Mouse (Mus musculus) lung, embryonic 16.5 days (tissue): ENCODE measurements around the gene Gm17332. TPM values are rescaled to one million over a fixed set of nuclear protein-coding genes. Genes with fewer than 3 reads are reported as not detected.

Experiments
- ATAC-seq: fragments of 200-750 bp; cut with Nextera tagmentation; 2 replicates; pipeline ENCODE4 v1.8.0; 2017; ENCODE audit warnings: low read depth, mild to moderate bottlenecking, moderate library complexity
- H3K27ac ChIP-seq: fragments of 300-500 bp; sonication (generic); 2 replicates; pipeline ENCODE4 v1.5.1; 2014; ENCODE audit warnings: mild to moderate bottlenecking, control low read depth, low read length
- H3K27me3 ChIP-seq: fragments of 300-500 bp; sonication (generic); 2 replicates; pipeline ENCODE4 v1.6.1; 2014; ENCODE audit warnings: low read depth, low read length, mixed read lengths; ENCODE audit not compliant: control insufficient read depth, insufficient read depth
- H3K36me3 ChIP-seq: fragments of 300-500 bp; sonication (generic); 2 replicates; pipeline ENCODE4 v1.6.1; 2014; ENCODE audit warnings: low read length; ENCODE audit not compliant: control insufficient read depth, insufficient read depth
- H3K4me1 ChIP-seq: fragments of 300-500 bp; sonication (generic); replicated peaks from 2 replicates; pipeline ENCODE4 v1.6.1; 2014; ENCODE audit warnings: low read length, mixed read lengths; ENCODE audit not compliant: control insufficient read depth, insufficient read depth
- H3K4me2 ChIP-seq: fragments of 300-500 bp; sonication (generic); 2 replicates; pipeline ENCODE4 v1.6.1; 2014; ENCODE audit warnings: low read depth, low read length, control low read depth
- H3K4me3 ChIP-seq: fragments of 300-500 bp; sonication (generic); 2 replicates; pipeline ENCODE4 v1.5.1; 2014; ENCODE audit warnings: mild to moderate bottlenecking, low read length, control low read depth
- H3K9ac ChIP-seq: fragments of 300-500 bp; sonication (generic); 2 replicates; pipeline ENCODE4 v1.6.1; 2014; ENCODE audit warnings: low read length, control low read depth
- H3K9me3 ChIP-seq: fragments of 300-500 bp; sonication (generic); 2 replicates; pipeline ENCODE4 v1.6.1; 2016; ENCODE audit warnings: low read length; ENCODE audit not compliant: control insufficient read depth
- WGBS: fragments of 180-500 bp; shearing (Covaris S2); extraction: QIAGEN DNeasy Blood & Tissue Kit; methylation state at CpG from one replicate; pipeline ENCODE4 v1.1.7; 2014; 5-methylcytosine and 5-hydroxymethylcytosine counted together
- polyA plus RNA-seq: library from polyadenylated mRNA; unstranded; fragments of >200 nt; fragmentation: Nextera tagmentation; extraction: Ambion mirVana; gene quantifications from 2 replicates; pipeline ENCODE4 v1.2.1, GENCODE M21; 2015

Gm17332 gene
- not detected in 2 replicates for polyA plus RNA-seq

DNA sequence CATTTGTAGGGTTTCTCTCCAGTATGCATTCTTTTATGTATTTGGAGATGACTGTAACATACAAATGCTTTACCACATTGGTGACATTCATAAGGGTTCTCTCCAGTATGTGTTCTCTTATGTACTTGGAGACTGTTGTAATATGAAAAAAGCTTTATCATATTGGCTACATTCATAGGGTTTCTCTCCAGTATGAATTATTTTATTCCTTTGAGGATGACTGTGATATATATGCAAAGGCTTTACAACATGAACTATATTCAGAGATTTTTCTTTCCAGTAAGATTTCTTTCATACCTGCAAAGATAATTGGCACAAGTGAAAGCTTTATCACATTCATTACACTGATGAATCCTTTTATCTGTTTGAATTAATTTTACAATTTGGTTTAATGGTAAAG is at the start of gene Gm17332:
TSS of gene Gm17332 (minus strand) at position 101 of the 400 bp plus-strand sequence.
- Histone ChIP-seq H3K27me3 (no peaks in the 10 kb centered on the region), H3K4me1 (no peaks in the 10 kb centered on the region), H3K4me3 (no peak within 1 kb of the TSS), H3K36me3 (no peaks in the 10 kb centered on the region), H3K9me3 (no peaks in the 10 kb centered on the region), H3K27ac (no peak within 1 kb of the TSS), H3K4me2 (no peak within 1 kb of the TSS), H3K9ac (no peak within 1 kb of the TSS)
- no peak for ATAC-seq

DNA sequence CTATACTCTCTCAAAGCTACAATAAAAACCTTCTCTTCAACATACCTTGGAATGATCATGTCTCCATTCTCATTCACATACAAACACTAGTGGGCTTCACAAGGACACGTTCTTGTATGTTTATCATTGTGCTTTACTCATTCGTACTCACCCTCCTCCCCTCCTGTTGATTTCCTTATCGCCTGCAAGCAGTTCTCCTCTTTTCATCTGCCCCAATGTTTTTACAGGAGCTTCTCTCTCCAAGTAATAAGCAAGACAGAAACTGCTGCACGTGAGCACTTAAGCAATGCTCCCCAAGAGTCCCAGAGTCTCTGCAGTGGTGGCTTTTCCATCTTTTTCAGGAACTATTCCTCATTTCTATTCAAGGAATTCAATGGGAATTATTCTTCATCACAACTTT is 47.7 kb upstream of the Gm17332 start:
- Histone ChIP-seq H3K4me1 (peaks cover 4% of the 10 kb centered on the region; the same call in 1 of the 2 replicates), H3K27me3 (no peaks in the 10 kb centered on the region), H3K9ac (no peak overlapping the region), H3K36me3 (no peaks in the 10 kb centered on the region), H3K4me2 (no peak overlapping the region), H3K27ac (no peak overlapping the region), H3K9me3 (no peaks in the 10 kb centered on the region), H3K4me3 (no peak overlapping the region)
- ATAC-seq, result no peak
- WGBS, result 40% methylated on average over 4 of the region's 4 CpGs

DNA sequence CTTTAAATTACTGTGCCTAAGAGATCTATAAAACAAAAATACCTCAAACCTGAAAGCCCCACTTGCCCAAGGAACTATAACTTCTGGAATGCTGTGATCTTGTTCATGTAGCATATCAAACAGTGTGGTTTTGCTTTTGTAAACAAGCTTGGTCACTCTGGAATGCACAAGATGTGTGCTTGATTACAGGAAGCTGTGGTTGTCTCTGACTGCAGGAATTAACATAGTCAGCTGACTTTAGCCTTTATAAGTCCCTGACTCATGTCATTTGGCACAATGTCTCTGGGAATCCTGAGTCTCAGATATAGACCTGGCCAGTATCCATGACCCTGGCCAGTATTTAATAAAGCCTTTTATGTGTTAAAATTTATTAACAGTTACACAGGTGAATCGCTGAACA is 43.1 kb upstream of the Gm17332 start:
- Histone ChIP-seq H3K4me2 (no peak overlapping the region), H3K9ac (no peak overlapping the region), H3K4me3 (no peak overlapping the region), H3K4me1 (peaks cover 4% of the 10 kb centered on the region; the same call in 1 of the 2 replicates), H3K9me3 (no peaks in the 10 kb centered on the region), H3K27ac (no peak overlapping the region), H3K27me3 (no peaks in the 10 kb centered on the region), H3K36me3 (no peaks in the 10 kb centered on the region)
- ATAC-seq, result peak; percentile 65
- 75% methylated on average over 1 of the region's 1 CpGs for WGBS

DNA sequence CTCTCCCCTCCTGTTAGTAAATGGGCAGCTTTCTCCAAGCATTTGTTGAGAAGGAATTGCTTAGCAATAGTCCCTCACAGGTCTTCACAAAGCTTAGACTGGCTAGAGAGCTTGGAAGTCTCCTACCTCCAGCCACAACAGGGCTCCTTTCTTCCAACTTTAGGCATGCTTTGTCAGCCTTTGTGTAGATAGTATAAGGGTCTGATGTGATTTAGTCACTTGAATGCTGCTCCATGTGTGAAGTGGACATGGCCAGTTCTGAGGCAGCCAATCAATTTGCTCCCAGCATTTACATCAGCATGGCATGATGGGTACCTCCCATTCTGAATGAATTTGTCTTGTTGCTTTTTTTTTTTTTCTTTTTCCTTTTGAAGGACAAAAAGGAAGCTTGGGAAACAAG is 35.7 kb upstream of the Gm17332 start:
- no peak for ATAC-seq
- no peak overlapping the region for H3K4me2 ChIP-seq
- no peaks in the 10 kb centered on the region for H3K9me3 ChIP-seq
- no peaks in the 10 kb centered on the region for H3K4me1 ChIP-seq
- H3K27ac ChIP-seq, result no peak overlapping the region
- H3K9ac ChIP-seq, result no peak overlapping the region
- H3K27me3 ChIP-seq, result no peaks in the 10 kb centered on the region
- no peaks in the 10 kb centered on the region for H3K36me3 ChIP-seq
- no peak overlapping the region for H3K4me3 ChIP-seq

DNA sequence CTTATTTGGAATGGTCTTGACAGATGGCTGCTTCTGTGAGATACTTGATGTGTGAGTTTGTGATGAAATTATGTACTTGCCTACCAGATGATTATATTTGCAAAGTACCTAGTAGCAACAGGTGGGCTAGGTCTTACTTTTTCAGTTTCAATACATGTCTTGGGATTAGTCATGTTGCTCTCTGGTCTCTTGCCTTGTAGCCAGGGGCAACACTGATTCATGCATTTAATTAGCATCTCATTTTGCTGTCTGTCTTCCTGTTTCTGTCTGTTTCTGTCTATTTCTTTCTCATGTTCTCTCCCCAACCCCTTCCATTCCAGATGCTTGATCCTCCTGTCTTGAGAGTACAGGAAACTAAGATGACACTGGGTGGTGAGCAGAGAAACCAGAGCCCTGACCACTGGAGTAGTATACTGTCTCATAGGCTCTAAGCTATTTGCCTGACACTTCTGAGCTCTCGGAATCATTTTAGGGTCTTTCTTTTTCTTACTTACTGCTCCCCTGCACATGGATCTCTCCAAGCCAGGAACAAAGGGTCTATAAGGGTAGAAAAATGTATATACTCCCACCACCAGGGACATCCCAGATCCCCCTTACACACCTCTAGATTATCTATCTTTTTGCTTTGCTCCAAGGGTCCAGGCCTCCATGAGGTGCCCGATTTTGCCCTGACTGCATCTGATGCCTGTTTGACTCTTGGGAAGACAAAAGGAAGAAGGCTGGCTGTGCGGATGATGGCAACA is 13.5 kb upstream of the Gm17332 start:
- WGBS, result 74% methylated on average over 3 of the region's 3 CpGs
- Histone ChIP-seq H3K27me3 (no peaks in the 10 kb centered on the region), H3K9ac (no peak overlapping the region), H3K9me3 (no peaks in the 10 kb centered on the region), H3K36me3 (no peaks in the 10 kb centered on the region), H3K4me3 (no peak overlapping the region), H3K4me2 (no peak overlapping the region), H3K4me1 (no peaks in the 10 kb centered on the region), H3K27ac (no peak overlapping the region)
- ATAC-seq, result no peak

DNA sequence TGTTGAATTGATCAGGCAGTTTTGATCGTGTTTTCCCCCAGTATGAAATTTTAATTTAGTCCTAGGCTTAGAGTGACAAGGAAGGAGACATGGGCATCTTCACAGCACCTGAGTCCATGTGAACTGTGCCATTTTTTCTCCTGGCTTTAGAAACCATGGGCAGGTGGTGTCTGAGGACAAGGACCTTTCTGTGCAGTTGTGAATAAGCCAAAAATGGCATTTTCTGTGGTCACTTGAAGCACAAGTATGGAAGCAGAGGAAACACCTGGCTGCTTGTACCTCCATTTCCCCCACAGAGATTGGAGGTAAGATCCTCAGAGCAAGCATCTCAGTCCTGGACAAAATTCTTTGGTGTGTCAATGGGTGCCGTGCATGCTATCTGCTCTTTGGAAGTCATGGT is 12.5 kb upstream of the Gm17332 start:
- Histone ChIP-seq H3K27ac (no peak overlapping the region), H3K27me3 (no peaks in the 10 kb centered on the region), H3K9me3 (no peaks in the 10 kb centered on the region), H3K4me1 (no peaks in the 10 kb centered on the region), H3K4me3 (no peak overlapping the region), H3K9ac (no peak overlapping the region), H3K36me3 (no peaks in the 10 kb centered on the region), H3K4me2 (no peak overlapping the region)
- WGBS, result 78% methylated on average over 2 of the region's 2 CpGs
- ATAC-seq, result no peak

DNA sequence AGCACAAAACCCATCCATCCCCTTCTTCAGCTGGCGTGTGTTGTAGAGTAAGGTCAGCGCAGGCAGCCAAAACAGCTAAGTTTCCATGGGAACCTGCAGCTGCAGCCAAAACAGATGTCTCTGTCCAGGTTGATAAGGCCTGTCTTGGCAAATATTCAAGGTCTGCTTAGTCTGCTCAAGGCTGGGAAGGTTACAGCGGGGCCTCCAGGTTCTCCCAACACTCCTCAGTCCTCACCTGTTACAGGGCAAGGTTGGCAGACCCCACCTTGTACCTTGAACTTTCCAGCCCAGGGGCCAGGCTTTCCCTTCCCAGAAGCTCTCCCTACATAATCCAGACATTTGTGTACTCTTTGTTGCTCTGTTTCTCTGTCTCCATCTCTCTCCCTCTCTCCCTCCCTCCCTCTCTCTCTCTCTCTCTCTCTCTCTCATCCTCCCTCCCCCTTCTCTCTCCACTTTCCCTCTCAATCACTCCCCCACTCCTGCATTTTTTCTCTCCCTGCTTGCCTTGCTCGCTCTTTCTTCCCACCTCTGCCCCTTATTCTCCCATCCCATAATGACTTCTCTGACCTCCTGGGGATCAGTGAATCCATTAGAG is 12.1 kb downstream of the Gm17332 start:
- no peak overlapping the region for H3K27ac ChIP-seq
- 3% methylated on average over 4 of the region's 4 CpGs for WGBS

DNA sequence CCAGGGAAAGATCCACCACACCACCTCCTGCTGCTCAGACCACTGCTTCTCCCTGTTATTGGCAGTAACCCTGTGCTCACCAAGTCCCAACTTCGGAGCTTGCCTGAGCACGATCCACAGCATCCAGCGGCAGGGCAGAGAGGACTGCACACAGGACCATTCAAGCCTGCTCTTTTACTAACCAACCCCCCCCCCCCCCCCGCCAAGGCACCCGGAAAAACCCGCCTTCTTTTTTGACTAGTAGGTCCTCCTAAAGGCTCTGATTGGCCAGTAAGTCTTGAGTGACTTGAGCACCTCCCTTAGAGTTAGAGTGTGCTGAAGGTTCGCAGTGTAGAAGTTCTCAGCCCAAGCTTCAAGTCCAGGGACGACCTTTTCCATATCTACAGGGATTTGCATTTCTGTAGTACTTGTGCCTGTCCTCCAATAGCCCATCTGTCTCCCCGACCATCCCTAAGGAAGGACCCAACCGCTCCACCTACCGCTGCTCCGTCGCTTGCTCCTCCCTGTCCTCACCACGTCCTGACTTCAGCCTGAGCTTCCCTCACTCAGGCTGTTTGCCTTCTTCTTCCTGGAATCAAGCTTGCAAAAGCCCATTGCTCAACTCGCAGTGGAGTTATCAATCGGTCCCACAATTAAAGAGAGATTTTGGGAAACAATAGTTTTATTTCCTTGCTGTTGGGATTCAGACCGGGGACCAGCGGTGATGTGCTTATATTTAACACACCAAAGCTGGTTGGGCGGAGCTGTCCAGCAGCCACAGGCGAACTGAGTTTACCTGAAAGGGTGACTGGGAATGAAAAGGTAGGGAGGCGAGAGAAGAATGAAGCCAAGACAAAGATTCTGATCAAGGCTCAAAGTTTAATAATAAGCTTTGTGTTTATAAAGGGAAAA is 12.9 kb downstream of the Gm17332 start:
- Histone ChIP-seq H3K9ac (no peak overlapping the region), H3K27ac (no peak overlapping the region), H3K4me2 (peak overlapping the region; percentile 65), H3K36me3 (no peaks in the 10 kb centered on the region), H3K4me3 (peak overlapping the region; percentile 40), H3K9me3 (no peaks in the 10 kb centered on the region), H3K4me1 (peaks cover 4% of the 10 kb centered on the region), H3K27me3 (no peaks in the 10 kb centered on the region)
- WGBS, result 5% methylated on average over 21 of the region's 21 CpGs
- peak; percentile 76 for ATAC-seq

More for the DNA sequence above, 12.1 kb downstream of the Gm17332 start:
- H3K27me3 ChIP-seq, result no peaks in the 10 kb centered on the region
- peaks cover 4% of the 10 kb centered on the region for H3K4me1 ChIP-seq
- H3K4me3 ChIP-seq, result no peak overlapping the region; the same call in 1 of the 2 replicates
- no peaks in the 10 kb centered on the region for H3K9me3 ChIP-seq
- H3K9ac ChIP-seq, result no peak overlapping the region
- H3K4me2 ChIP-seq, result peak overlapping the region; percentile 65; the same call in 1 of the 2 replicates
- peak; percentile 34; the same call in 1 of the 2 replicates for ATAC-seq
- no peaks in the 10 kb centered on the region for H3K36me3 ChIP-seq

DNA sequence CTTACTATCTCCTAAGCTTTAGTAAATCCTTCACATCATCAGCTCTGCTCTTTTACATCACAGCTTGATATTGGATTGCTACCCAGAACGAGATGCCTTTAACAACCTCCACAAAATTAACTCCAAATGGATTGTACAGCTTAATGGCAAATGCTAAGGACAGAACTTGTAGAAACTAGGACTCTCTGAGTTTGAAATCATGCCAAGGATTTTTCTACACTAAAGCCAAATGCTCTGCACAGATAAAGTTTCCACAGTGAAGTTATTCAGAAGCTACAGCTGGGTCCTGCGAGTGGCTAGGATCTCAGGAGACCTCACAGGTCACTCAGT is 13.5 kb downstream of the Gm17332 start:
- ATAC-seq, result no peak
- WGBS, result 33% methylated on average over 2 of the region's 2 CpGs
- no peaks in the 10 kb centered on the region for H3K27me3 ChIP-seq
- no peak overlapping the region for H3K27ac ChIP-seq
- peak overlapping the region; percentile 65 for H3K4me2 ChIP-seq
- H3K4me1 ChIP-seq, result peaks cover 4% of the 10 kb centered on the region
- no peak overlapping the region for H3K9ac ChIP-seq
- no peak overlapping the region for H3K4me3 ChIP-seq
- H3K36me3 ChIP-seq, result no peaks in the 10 kb centered on the region
- no peaks in the 10 kb centered on the region for H3K9me3 ChIP-seq
